Mouse (Mus musculus) stomach, embryonic 14.5 days (tissue): Measurements from ENCODE around the gene Igf1. TPM values are rescaled to one million over a fixed set of nuclear protein-coding genes. Genes with fewer than 3 reads are reported as not detected.

Source experiments
- ATAC-seq: fragments of 200-750 bp; cut with Nextera tagmentation; 2 replicates; pipeline ENCODE4 v1.8.0; 2017; ENCODE audit warnings: low read depth, moderate TSS enrichment; ENCODE audit not compliant: insufficient number of reproducible peaks, insufficient read depth, low FRiP score
- H3K27ac ChIP-seq: fragments of 300-500 bp; sonication (generic); 2 replicates; pipeline ENCODE4 v1.5.1; 2014; ENCODE audit warnings: mild to moderate bottlenecking, low read length, moderate library complexity, mixed read lengths
- H3K27me3 ChIP-seq: fragments of 300-500 bp; sonication (generic); 2 replicates; pipeline ENCODE4 v1.6.1; 2014; ENCODE audit warnings: low read length, control low read depth, mixed read lengths; ENCODE audit not compliant: control insufficient read depth, insufficient read depth
- H3K36me3 ChIP-seq: fragments of 300-500 bp; sonication (generic); 2 replicates; pipeline ENCODE4 v1.6.1; 2014; ENCODE audit warnings: mild to moderate bottlenecking, control low read depth, low read length, moderate library complexity, mixed read lengths; ENCODE audit not compliant: control insufficient read depth, insufficient read depth
- H3K4me1 ChIP-seq: fragments of 300-500 bp; sonication (generic); 2 replicates; pipeline ENCODE4 v1.6.1; 2014; ENCODE audit warnings: low read length, control low read depth, mixed read lengths; ENCODE audit not compliant: control insufficient read depth, insufficient read depth
- H3K4me2 ChIP-seq: fragments of 300-500 bp; sonication (generic); replicated peaks from 2 replicates; pipeline ENCODE4 v1.6.1; 2014; ENCODE audit warnings: low read depth, low read length, control low read depth
- H3K4me3 ChIP-seq: fragments of 300-500 bp; sonication (generic); 2 replicates; pipeline ENCODE4 v1.5.1; 2014; ENCODE audit warnings: low read depth, low read length, control low read depth
- H3K9ac ChIP-seq: fragments of 300-500 bp; sonication (generic); replicated peaks from 2 replicates; pipeline ENCODE4 v1.6.1; 2014; ENCODE audit warnings: low read depth, mild to moderate bottlenecking, control low read depth, low read length, moderate library complexity, mixed read lengths
- H3K9me3 ChIP-seq: fragments of 300-500 bp; sonication (generic); 2 replicates; pipeline ENCODE4 v1.6.1; 2016; ENCODE audit warnings: low read depth, low read length, control low read depth; ENCODE audit not compliant: control insufficient read depth
- WGBS: fragments of 180-500 bp; shearing (Covaris S2); extraction: QIAGEN DNeasy Blood & Tissue Kit; methylation state at CpG from one replicate; pipeline ENCODE4 v1.1.7; 2014; 5-methylcytosine and 5-hydroxymethylcytosine counted together
- polyA plus RNA-seq: library from polyadenylated mRNA; unstranded; fragments of >200 nt; fragmentation: Nextera tagmentation; extraction: Ambion mirVana; gene quantifications from 2 replicates; pipeline ENCODE4 v1.2.1, GENCODE M21; 2014

The Igf1 gene
- polyA plus RNA-seq, 1 experiment from 2014 or later: 167 TPM

- no peaks in the 10 kb centered on the region for H3K36me3 ChIP-seq
- H3K9ac ChIP-seq: no peak overlapping the region
- H3K4me2 ChIP-seq: no peak overlapping the region
- no peaks in the 10 kb centered on the region for H3K27me3 ChIP-seq
- no peaks in the 10 kb centered on the region for H3K4me1 ChIP-seq
- no peak overlapping the region for H3K4me3 ChIP-seq
- no peak for ATAC-seq
- H3K27ac ChIP-seq: no peak overlapping the region
- no peaks in the 10 kb centered on the region for H3K9me3 ChIP-seq
- 79% methylated on average over 5 of the region's 5 CpGs for WGBS
These were observed 127.3 kb downstream of the Igf1 start for GRCm38 (mm10) chr10:87985375-87985774.

- H3K27me3 ChIP-seq: no peaks in the 10 kb centered on the region
- H3K36me3 ChIP-seq: no peaks in the 10 kb centered on the region
- no peaks in the 10 kb centered on the region for H3K4me1 ChIP-seq
- 51% methylated on average over 3 of the region's 3 CpGs for WGBS
- no peak overlapping the region for H3K27ac ChIP-seq
- no peak overlapping the region for H3K9ac ChIP-seq
- no peaks in the 10 kb centered on the region for H3K9me3 ChIP-seq
- H3K4me2 ChIP-seq: no peak overlapping the region
- H3K4me3 ChIP-seq: no peak overlapping the region
- no peak for ATAC-seq
These were observed 128.1 kb downstream of the Igf1 start for GRCm38 (mm10) chr10:87986201-87986600.

Other genes with a start within 250 kb of the Igf1 start
- gene Pmch, start 232.8 kb downstream of the Igf1 start, polyA plus RNA-seq: 0.72 and 1.1 TPM in 2 replicates